Mouse (Mus musculus) stomach, embryonic 16.5 days (tissue): ENCODE measurements around the gene Hoxb3. TPM values are rescaled to one million over a fixed set of nuclear protein-coding genes. Genes with fewer than 3 reads are reported as not detected.
A peak's percentile ranks its signal among the peaks of the same experiment; 100 is the strongest.

Source experiments
- ATAC-seq: fragments of 200-750 bp; cut with Nextera tagmentation; 2 replicates; pipeline ENCODE4 v1.8.0; 2017; ENCODE audit warnings: moderate number of reproducible peaks, moderate TSS enrichment; ENCODE audit not compliant: insufficient read depth, low FRiP score
- H3K27ac ChIP-seq: fragments of 300-500 bp; sonication (generic); 2 replicates; pipeline ENCODE4 v1.5.1; 2014; ENCODE audit warnings: low read length
- H3K27me3 ChIP-seq: fragments of 300-500 bp; sonication (generic); 2 replicates; pipeline ENCODE4 v1.6.1; 2014; ENCODE audit warnings: low read length, control low read depth, mixed read lengths; ENCODE audit not compliant: control insufficient read depth, insufficient read depth
- H3K36me3 ChIP-seq: fragments of 300-500 bp; sonication (generic); 2 replicates; pipeline ENCODE4 v1.6.1; 2014; ENCODE audit warnings: low read length; ENCODE audit not compliant: control insufficient read depth, insufficient read depth
- H3K4me1 ChIP-seq: fragments of 300-500 bp; sonication (generic); 2 replicates; pipeline ENCODE4 v1.6.1; 2014; ENCODE audit warnings: low read length, control low read depth, mixed read lengths; ENCODE audit not compliant: control insufficient read depth, insufficient read depth
- H3K4me2 ChIP-seq: fragments of 300-500 bp; sonication (generic); 2 replicates; pipeline ENCODE4 v1.6.1; 2014; ENCODE audit warnings: low read depth, low read length, mixed read lengths
- H3K4me3 ChIP-seq: fragments of 300-500 bp; sonication (generic); replicated peaks from 2 replicates; pipeline ENCODE4 v1.5.1; 2014; ENCODE audit warnings: mild to moderate bottlenecking, low read length
- H3K9ac ChIP-seq: fragments of 300-500 bp; sonication (generic); 2 replicates; pipeline ENCODE4 v1.6.1; 2014; ENCODE audit warnings: low read length
- H3K9me3 ChIP-seq: fragments of 300-500 bp; sonication (generic); replicated peaks from 2 replicates; pipeline ENCODE4 v1.6.1; 2016; ENCODE audit warnings: low read length, control low read depth; ENCODE audit not compliant: control insufficient read depth
- WGBS: fragments of 180-500 bp; shearing (Covaris S2); extraction: QIAGEN DNeasy Blood & Tissue Kit; methylation state at CpG from one replicate; pipeline ENCODE4 v1.1.7; 2014; 5-methylcytosine and 5-hydroxymethylcytosine counted together
- microRNA counts: library from miRNA; unstranded; fragments of <30 nt; microRNA quantifications from one replicate; lab custom pipeline; 2016
- microRNA-seq: library from miRNA; unstranded; fragments of <30 nt; microRNA quantifications from one replicate; pipeline ENCODE4, GENCODE M21; 2016
- polyA plus RNA-seq: library from polyadenylated mRNA; unstranded; fragments of >200 nt; fragmentation: Nextera tagmentation; extraction: Ambion mirVana; gene quantifications from 2 replicates; pipeline ENCODE4 v1.2.1, GENCODE M21; 2015

The Hoxb3 gene
- polyA plus RNA-seq, 1 experiment from 2014 or later = 0.99 TPM

DNA sequence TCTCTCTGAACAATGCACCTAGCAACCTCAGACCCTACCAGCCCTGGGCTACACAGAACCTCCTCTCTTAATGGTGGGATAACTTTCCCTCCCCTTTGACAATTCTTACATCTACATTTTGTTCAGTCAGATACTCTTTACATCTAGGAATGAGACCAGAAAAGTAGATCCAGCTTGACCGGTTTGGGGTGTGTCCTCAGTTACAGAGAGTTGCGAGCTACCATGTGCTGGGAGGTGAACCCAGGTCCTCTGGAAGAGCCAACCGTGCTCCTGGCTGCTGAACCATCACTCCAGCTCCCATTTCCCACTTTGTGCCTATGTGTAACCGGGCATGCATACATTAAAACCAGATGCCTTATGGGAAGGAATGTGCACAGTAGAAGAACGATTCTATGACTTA, 60.3 kb downstream of the Hoxb3 start:
- ATAC-seq = peak; percentile 33; the same call in 1 of the 2 replicates
- no peaks in the 10 kb centered on the region for H3K36me3 ChIP-seq

GRCm38 (mm10) chr11:96387635-96388034, 64.5 kb downstream of the Hoxb3 start:
- no peaks in the 10 kb centered on the region for H3K27me3 ChIP-seq
- no peak overlapping the region for H3K4me3 ChIP-seq
- 73% methylated on average over 2 of the region's 2 CpGs for WGBS
- no peaks in the 10 kb centered on the region for H3K36me3 ChIP-seq
- no peak overlapping the region for H3K9ac ChIP-seq
- H3K4me1 ChIP-seq = 0 out of 2 replicates have a peak, but pooled peaks cover 7% of the 10 kb centered on the region
- no peak overlapping the region for H3K27ac ChIP-seq
- H3K4me2 ChIP-seq = no peak overlapping the region
- no peak for ATAC-seq
- H3K9me3 ChIP-seq = no peaks in the 10 kb centered on the region

More for the DNA sequence above, 60.3 kb downstream of the Hoxb3 start:
- H3K4me1 ChIP-seq = 0 out of 2 replicates have a peak, but pooled peaks cover 10% of the 10 kb centered on the region
- H3K4me3 ChIP-seq = no peak overlapping the region
- H3K9me3 ChIP-seq = no peaks in the 10 kb centered on the region
- no peak overlapping the region for H3K27ac ChIP-seq
- H3K9ac ChIP-seq = no peak overlapping the region
- WGBS = 51% methylated on average over 5 of the region's 5 CpGs
- no peaks in the 10 kb centered on the region for H3K27me3 ChIP-seq
- H3K4me2 ChIP-seq = no peak overlapping the region

GRCm38 (mm10) chr11:96396772-96397626, 73.9 kb downstream of the Hoxb3 start:
- H3K9me3 ChIP-seq = no peaks in the 10 kb centered on the region

More at GRCm38 (mm10) chr11:96396772-96397626, 73.9 kb downstream of the Hoxb3 start:
- H3K4me2 ChIP-seq = no peak overlapping the region
- 0 out of 2 replicates have a peak overlapping the region, but pooled peaks have one; percentile 16 for H3K9ac ChIP-seq
- peaks cover 14% of the 10 kb centered on the region; the same call in 1 of the 2 replicates for H3K4me1 ChIP-seq
- 7% methylated on average over 15 of the region's 15 CpGs for WGBS
- no peaks in the 10 kb centered on the region for H3K36me3 ChIP-seq
- peak overlapping the region; percentile 23; the same call in 1 of the 2 replicates for H3K27ac ChIP-seq
- H3K27me3 ChIP-seq = no peaks in the 10 kb centered on the region
- H3K4me3 ChIP-seq = no peak overlapping the region
- peak; percentile 83 for ATAC-seq

MicroRNAs within 50 kb of the gene (microRNA counts, 519-probe panel; counts per million panel counts)
- microRNA mmu-miR-10a (lab: Ali Mortazavi, UCI) = 3,695 counts per million, percentile 86 among the panel's probes with 10 or more counts

Small RNA genes within 50 kb of the gene (microRNA-seq; reads per million reads assigned to microRNA genes)
- gene Mir10a = 36,877 reads per million, percentile 99 among the genes with 10 or more reads in this experiment

Other genes starting within 250 kb of the Hoxb3 start
- 693 and 716 TPM in 2 replicates for gene Atp5g1, start 247.7 kb upstream of the Hoxb3 start, polyA plus RNA-seq
- gene Calcoco2, start 211.4 kb upstream of the Hoxb3 start, polyA plus RNA-seq = 0.25 TPM in 1 of 2 replicates, not detected in the other
- 0.21 and 0.58 TPM in 2 replicates for gene Ttll6, start 189.5 kb upstream of the Hoxb3 start, polyA plus RNA-seq
- gene Hoxb13, start 129.0 kb upstream of the Hoxb3 start, polyA plus RNA-seq = not detected in 2 replicates
- 0.14 and 0.16 TPM in 2 replicates for gene Hoxb9, start 51.9 kb upstream of the Hoxb3 start, polyA plus RNA-seq
- 0.44 and 1.5 TPM in 2 replicates for gene Hoxb8, start 41.4 kb upstream of the Hoxb3 start, polyA plus RNA-seq
- 6.3 and 8.3 TPM in 2 replicates for gene Hoxb7, start 36.7 kb upstream of the Hoxb3 start, polyA plus RNA-seq
- gene Hoxb6, start 30.9 kb upstream of the Hoxb3 start, polyA plus RNA-seq = 5.6 and 8.3 TPM in 2 replicates
- 13.8 TPM in 2 replicates for gene Hoxb5, start 20.0 kb upstream of the Hoxb3 start, polyA plus RNA-seq
- 2.2 and 2.7 TPM in 2 replicates for gene Hoxb4, start 5.1 kb upstream of the Hoxb3 start, polyA plus RNA-seq
- gene Hoxb2, start 27.2 kb downstream of the Hoxb3 start, polyA plus RNA-seq = 9.1 and 11.5 TPM in 2 replicates
- 0.24 TPM in 1 of 2 replicates, not detected in the other for gene Hoxb1, start 42.4 kb downstream of the Hoxb3 start, polyA plus RNA-seq
- 1.1 and 1.4 TPM in 2 replicates for gene Skap1, start 141.3 kb downstream of the Hoxb3 start, polyA plus RNA-seq